Mouse (Mus musculus) heart, embryonic 14.5 days (tissue): Measurements from ENCODE around the gene Rassf6. TPM values are rescaled to one million over a fixed set of nuclear protein-coding genes. Genes with fewer than 3 reads are reported as not detected.

ENCODE experiments used
- ATAC-seq: fragments of 200-750 bp; cut with Nextera tagmentation; 2 replicates; pipeline ENCODE4 v1.8.0; 2017; ENCODE audit warnings: low read depth, moderate TSS enrichment; ENCODE audit not compliant: insufficient number of reproducible peaks, insufficient read depth, low FRiP score
- H3K27ac ChIP-seq, 2 experiments: fragments of 200-500 bp in 1 of 2; fragments of 300-500 bp in 1 of 2; sonication (generic) in 1 of 2; replicated peaks in 1 of 2; 2 replicates each; pipeline ENCODE4 v1.5.1; 2012 to 2014; ENCODE audit warnings: low read depth in 2 of 2, low read length in 2 of 2, control low read depth in 1 of 2, mild to moderate bottlenecking in 1 of 2, mixed read lengths in 1 of 2; ENCODE audit not compliant: control insufficient read depth in 1 of 2, insufficient read depth in 1 of 2
- H3K27me3 ChIP-seq: fragments of 300-500 bp; sonication (generic); 2 replicates; pipeline ENCODE4 v1.6.1; 2014; ENCODE audit warnings: mild to moderate bottlenecking, low read length, control low read depth; ENCODE audit not compliant: control insufficient read depth, insufficient read depth
- H3K36me3 ChIP-seq: fragments of 300-500 bp; sonication (generic); 2 replicates; pipeline ENCODE4 v1.6.1; 2014; ENCODE audit warnings: mild to moderate bottlenecking, control low read depth, low read length, mixed read lengths; ENCODE audit not compliant: control insufficient read depth, insufficient read depth
- H3K4me1 ChIP-seq, 2 experiments: fragments of 200-500 bp in 1 of 2; fragments of 300-500 bp in 1 of 2; sonication (generic) in 1 of 2; 2 replicates each; pipeline ENCODE4 v1.6.1; 2012 to 2014; ENCODE audit warnings: low read length in 2 of 2, control low read depth in 1 of 2, mixed read lengths in 1 of 2; ENCODE audit not compliant: control insufficient read depth in 2 of 2, insufficient read depth in 2 of 2
- H3K4me2 ChIP-seq: fragments of 300-500 bp; sonication (generic); 2 replicates; pipeline ENCODE4 v1.6.1; 2014; ENCODE audit warnings: mild to moderate bottlenecking, low read length
- H3K4me3 ChIP-seq, 2 experiments: fragments of 200-500 bp in 1 of 2; fragments of 300-500 bp in 1 of 2; sonication (generic) in 1 of 2; 2 replicates each; pipeline ENCODE4 v1.5.1; 2012 to 2014; ENCODE audit warnings: low read length in 2 of 2, mild to moderate bottlenecking in 2 of 2, control low read depth in 1 of 2, low read depth in 1 of 2, moderate library complexity in 1 of 2; ENCODE audit not compliant: control insufficient read depth in 1 of 2, insufficient read depth in 1 of 2
- H3K9ac ChIP-seq: fragments of 300-500 bp; sonication (generic); 2 replicates; pipeline ENCODE4 v1.6.1; 2014; ENCODE audit warnings: mild to moderate bottlenecking, low read length
- H3K9me3 ChIP-seq: fragments of 300-500 bp; sonication (generic); 2 replicates; pipeline ENCODE4 v1.6.1; 2016; ENCODE audit warnings: low read length, control low read depth; ENCODE audit not compliant: control insufficient read depth
- WGBS: fragments of 180-500 bp; shearing (Covaris S2); extraction: QIAGEN DNeasy Blood & Tissue Kit; methylation state at CpG from one replicate; pipeline ENCODE4 v1.1.7; 2014; 5-methylcytosine and 5-hydroxymethylcytosine counted together
- polyA plus RNA-seq: library from polyadenylated mRNA; unstranded; fragments of >200 nt; fragmentation: Nextera tagmentation; extraction: Ambion mirVana; gene quantifications from 2 replicates; pipeline ENCODE4 v1.2.1, GENCODE M21; 2014

Gene Rassf6
- polyA plus RNA-seq, 1 experiment from 2014 or later, result 0.55 TPM

GRCm38 (mm10) chr5:90661436-90661835 lies 21.0 kb upstream of the Rassf6 start:
- Histone ChIP-seq H3K36me3 (no peaks in the 10 kb centered on the region), H3K9ac (no peak overlapping the region), H3K4me1 (no peaks in the 10 kb centered on the region), H3K4me2 (no peak overlapping the region), H3K27me3 (no peaks in the 10 kb centered on the region), H3K4me3 (no peak overlapping the region), H3K27ac (no peak overlapping the region), H3K9me3 (no peaks in the 10 kb centered on the region)
- 13% methylated on average over 9 of the region's 9 CpGs for WGBS
- ATAC-seq, result no peak

- 68% methylated on average over 5 of the region's 5 CpGs for WGBS
- Histone ChIP-seq H3K9ac (no peak overlapping the region), H3K27me3 (no peaks in the 10 kb centered on the region), H3K4me3 (no peak overlapping the region), H3K4me2 (no peak overlapping the region), H3K27ac (no peak overlapping the region), H3K36me3 (no peaks in the 10 kb centered on the region), H3K9me3 (no peaks in the 10 kb centered on the region), H3K4me1 (no peaks in the 10 kb centered on the region)
- ATAC-seq, result no peak
Observed at GRCm38 (mm10) chr5:90660411-90660810, 20.0 kb upstream of the Rassf6 start.

- Histone ChIP-seq H3K9me3 (no peaks in the 10 kb centered on the region), H3K9ac (no peak overlapping the region), H3K27me3 (no peaks in the 10 kb centered on the region; the same call in 1 of the 2 replicates), H3K4me1 (no peaks in the 10 kb centered on the region), H3K4me2 (no peak overlapping the region), H3K27ac (no peak overlapping the region), H3K36me3 (no peaks in the 10 kb centered on the region), H3K4me3 (no peak overlapping the region)
- WGBS, result 87% methylated on average over 6 of the region's 6 CpGs
- ATAC-seq, result no peak
Observed at GRCm38 (mm10) chr5:90656681-90657080, 16.2 kb upstream of the Rassf6 start.

GRCm38 (mm10) chr5:90655891-90656290 lies 15.4 kb upstream of the Rassf6 start:
- Histone ChIP-seq H3K4me1 (no peaks in the 10 kb centered on the region), H3K9ac (no peak overlapping the region), H3K4me2 (no peak overlapping the region), H3K27ac (no peak overlapping the region), H3K36me3 (no peaks in the 10 kb centered on the region), H3K9me3 (no peaks in the 10 kb centered on the region), H3K27me3 (no peaks in the 10 kb centered on the region; the same call in 1 of the 2 replicates), H3K4me3 (no peak overlapping the region)
- 67% methylated on average over 13 of the region's 13 CpGs for WGBS
- no peak for ATAC-seq

- Histone ChIP-seq H3K27me3 (no peaks in the 10 kb centered on the region; the same call in 1 of the 2 replicates), H3K4me3 (no peak overlapping the region), H3K27ac (no peak overlapping the region), H3K4me2 (no peak overlapping the region), H3K36me3 (no peaks in the 10 kb centered on the region), H3K9ac (no peak overlapping the region), H3K9me3 (no peaks in the 10 kb centered on the region), H3K4me1 (no peaks in the 10 kb centered on the region)
- ATAC-seq, result no peak
- WGBS, result 60% methylated on average over 5 of the region's 5 CpGs
Observed at GRCm38 (mm10) chr5:90654798-90655197, 14.3 kb upstream of the Rassf6 start.

- Histone ChIP-seq H3K27ac (no peak overlapping the region), H3K4me2 (no peak overlapping the region), H3K9ac (no peak overlapping the region), H3K4me1 (no peaks in the 10 kb centered on the region), H3K36me3 (no peaks in the 10 kb centered on the region), H3K27me3 (no peaks in the 10 kb centered on the region; the same call in 1 of the 2 replicates), H3K4me3 (no peak overlapping the region), H3K9me3 (no peaks in the 10 kb centered on the region)
- WGBS, result 3% methylated on average over 3 of the region's 3 CpGs
- no peak for ATAC-seq
Observed at GRCm38 (mm10) chr5:90652724-90653123, 12.3 kb upstream of the Rassf6 start.

- H3K9me3 ChIP-seq, result no peaks in the 10 kb centered on the region
- WGBS, result 79% methylated on average over 5 of the region's 5 CpGs
Observed at GRCm38 (mm10) chr5:90650466-90651150, 10.2 kb upstream of the Rassf6 start.

GRCm38 (mm10) chr5:90647473-90647872 lies 7.0 kb upstream of the Rassf6 start:
- Histone ChIP-seq H3K4me3 (no peak overlapping the region), H3K4me2 (no peak overlapping the region), H3K9me3 (no peaks in the 10 kb centered on the region), H3K9ac (no peak overlapping the region), H3K36me3 (no peaks in the 10 kb centered on the region), H3K27ac (no peak overlapping the region), H3K27me3 (no peaks in the 10 kb centered on the region), H3K4me1 (no peaks in the 10 kb centered on the region)
- WGBS, result 70% methylated on average over 5 of the region's 5 CpGs
- no peak for ATAC-seq

More at GRCm38 (mm10) chr5:90650466-90651150, 10.2 kb upstream of the Rassf6 start:
- Histone ChIP-seq H3K4me1 (no peaks in the 10 kb centered on the region), H3K4me3 (no peak overlapping the region), H3K27me3 (no peaks in the 10 kb centered on the region; the same call in 1 of the 2 replicates), H3K27ac (no peak overlapping the region), H3K36me3 (no peaks in the 10 kb centered on the region), H3K4me2 (no peak overlapping the region), H3K9ac (no peak overlapping the region)
- ATAC-seq, result no peak
